Mouse (Mus musculus) spleen, adult 12 weeks (tissue): ENCODE data around the gene Tada2a.

Experiments used
- DNase-seq: peaks from one replicate; pipeline ENCODE4 v3.0.0; 2022; ENCODE audit warnings: low spot score

Gene Tada2a

GRCm38 (mm10) chr11:84113623-84114022 is 15.8 kb downstream of the Tada2a start:
- DNase-seq = no peak

DNA sequence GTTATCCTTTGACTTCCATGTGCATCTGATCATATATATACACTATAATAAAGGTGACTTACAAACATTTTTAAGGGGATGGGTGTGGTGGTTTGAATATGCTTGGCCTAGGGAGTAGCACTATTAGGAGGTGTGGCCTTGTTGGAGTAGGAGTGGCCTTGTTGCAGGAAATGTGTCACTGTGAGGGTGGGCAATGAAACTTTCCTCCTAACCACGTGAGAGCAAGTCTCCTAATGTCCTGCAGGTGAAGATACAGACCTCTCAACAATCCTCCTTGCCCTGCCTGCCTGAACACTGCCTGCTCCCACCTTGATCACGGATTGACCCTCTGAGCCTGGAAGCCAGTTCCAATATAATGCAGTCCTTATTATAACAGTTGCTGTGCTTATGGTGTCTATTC is 22.3 kb downstream of the Tada2a start:
- DNase-seq = no peak

DNA sequence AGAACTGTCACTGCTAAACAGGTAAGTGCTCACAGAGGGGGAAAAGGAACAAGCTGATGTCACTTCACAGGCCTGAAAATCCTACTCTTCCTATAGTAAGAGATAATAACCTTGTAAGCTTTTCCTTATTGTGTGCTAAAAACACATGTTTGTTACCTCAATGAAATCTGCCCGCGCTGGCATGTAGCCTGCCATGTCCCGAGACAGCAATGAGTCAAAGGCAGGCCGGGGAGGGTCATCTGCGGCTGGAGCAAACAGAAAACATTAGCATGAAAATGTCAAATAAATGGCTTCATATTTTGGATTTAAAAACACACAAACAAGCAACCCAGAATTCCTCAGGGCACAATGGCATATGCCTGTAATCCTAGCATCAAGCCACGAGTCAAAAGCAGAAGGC is 25.4 kb downstream of the Tada2a start:
- no peak for DNase-seq

DNA sequence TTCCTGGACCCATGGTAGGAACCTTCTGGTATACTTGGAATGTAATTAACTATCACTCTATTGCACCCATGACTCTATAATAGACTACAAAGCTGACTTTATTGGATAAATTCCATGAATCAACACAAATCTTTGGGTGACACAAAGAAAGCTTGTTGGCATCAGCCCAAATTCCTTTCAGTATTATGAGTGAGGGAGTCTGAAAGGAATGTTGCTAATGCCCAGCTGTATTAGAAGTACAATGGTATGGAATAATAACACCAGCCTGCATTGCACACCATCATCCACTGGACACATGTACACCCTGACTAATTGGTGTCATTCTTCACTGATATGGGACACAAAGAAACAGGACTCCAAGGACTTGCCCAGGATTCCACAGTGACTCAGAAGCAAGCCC is 28.2 kb downstream of the Tada2a start:
- DNase-seq = no peak

GRCm38 (mm10) chr11:84097251-84097998 is 32.0 kb downstream of the Tada2a start:
- DNase-seq = no peak

DNA sequence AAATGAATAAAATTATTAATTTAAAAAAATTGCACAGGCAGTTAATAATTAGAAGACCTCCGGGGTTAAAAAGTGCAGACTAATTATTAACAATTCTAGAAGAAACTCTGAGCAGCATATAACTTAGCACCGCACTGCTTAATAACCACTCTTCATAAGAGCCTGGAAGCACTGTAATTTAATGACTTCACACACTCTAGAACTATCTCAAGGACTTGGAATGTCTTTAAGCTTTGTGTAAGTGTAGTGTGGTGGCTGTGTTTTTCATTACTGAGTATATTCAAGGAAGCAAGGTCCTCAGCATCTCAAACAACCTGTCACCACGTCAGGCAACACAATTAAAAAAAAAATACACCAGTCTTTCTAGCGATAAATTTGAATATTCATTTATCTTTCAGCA is 34.3 kb downstream of the Tada2a start:
- DNase-seq = no peak

GRCm38 (mm10) chr11:84090572-84090971 is 38.8 kb downstream of the Tada2a start:
- DNase-seq = no peak

DNA sequence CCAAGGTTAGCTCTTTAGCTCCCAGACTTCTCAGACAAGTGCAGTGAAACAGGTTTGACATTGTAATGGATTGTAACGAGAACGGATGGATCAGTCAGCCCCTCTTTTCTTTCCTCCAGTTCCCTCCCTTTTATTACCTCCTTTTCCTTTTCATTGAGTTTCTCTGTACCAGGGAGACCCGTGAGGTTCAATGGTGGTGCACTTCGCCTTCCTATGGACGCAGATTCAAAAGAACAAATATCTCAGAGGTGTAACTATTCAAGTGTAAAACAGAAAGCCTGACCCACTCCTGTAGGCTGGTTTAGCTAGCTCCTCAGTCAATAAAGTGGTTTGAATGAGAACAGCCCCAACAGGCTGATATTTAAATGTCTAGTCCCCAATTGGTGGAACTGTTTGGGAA is 47.5 kb downstream of the Tada2a start:
- no peak for DNase-seq

GRCm38 (mm10) chr11:84080327-84080726 is 49.1 kb downstream of the Tada2a start:
- DNase-seq = no peak

DNA sequence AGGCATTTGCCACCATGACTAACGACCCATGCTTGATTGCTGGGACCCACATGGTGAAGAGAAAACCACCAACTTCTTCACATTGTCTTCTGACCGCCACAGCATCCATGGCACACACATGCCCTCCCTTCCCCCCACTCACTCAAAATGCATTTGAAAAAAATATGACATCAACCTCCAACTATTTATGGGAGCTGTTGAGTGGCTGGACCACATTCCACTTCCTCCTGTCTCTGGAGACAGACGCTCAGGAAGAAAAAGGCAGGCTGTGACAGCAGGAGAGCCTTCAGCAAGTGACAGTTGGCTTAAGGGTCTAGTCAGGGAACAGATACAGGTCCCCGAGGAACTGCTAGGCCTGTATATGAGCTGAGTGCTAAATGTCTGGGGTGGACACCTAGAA is 49.5 kb downstream of the Tada2a start:
- DNase-seq = no peak

DNA sequence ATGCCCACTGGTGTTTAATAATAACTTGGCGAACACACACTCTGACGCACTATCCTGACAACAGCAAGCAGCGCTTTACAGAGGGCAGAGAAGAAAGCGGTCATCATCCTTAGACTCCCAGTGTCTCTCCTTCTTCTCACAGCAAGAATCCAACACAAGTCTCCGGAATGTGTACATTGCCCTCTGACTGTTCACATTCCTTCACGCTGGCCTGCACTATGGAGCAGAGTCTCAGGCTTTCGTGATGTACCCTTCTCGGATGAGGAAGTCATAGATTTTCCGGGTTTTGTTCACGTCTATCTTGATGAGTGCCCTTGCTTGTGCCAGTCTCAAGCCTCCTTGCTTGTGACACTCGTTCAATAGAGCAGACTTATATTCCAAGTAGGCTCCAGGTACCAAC is 50.0 kb downstream of the Tada2a start:
- DNase-seq = no peak

DNA sequence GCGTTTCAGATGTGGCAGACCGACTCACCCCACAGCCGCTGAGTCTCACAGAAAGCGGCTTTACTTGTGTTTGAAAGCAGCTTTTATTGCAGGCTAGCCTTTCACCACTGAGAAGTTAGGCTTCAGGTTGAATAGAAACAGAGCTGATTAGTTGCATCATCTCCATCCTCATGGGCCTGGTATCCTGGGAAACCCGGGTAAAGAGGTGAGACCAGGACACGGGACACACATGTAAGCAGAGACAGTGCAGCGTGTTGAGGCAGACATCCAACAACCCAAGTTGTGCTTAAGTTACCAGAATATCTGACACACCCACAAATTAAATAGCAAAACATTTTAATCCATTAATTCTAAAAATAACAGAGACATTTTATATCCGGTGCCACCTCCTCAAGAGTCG is 50.8 kb downstream of the Tada2a start:
- DNase-seq = no peak

- DNase-seq = no peak
Measured at GRCm38 (mm10) chr11:84077008-84077407, 52.4 kb downstream of the Tada2a start.

GRCm38 (mm10) chr11:84073816-84074764 is 55.3 kb downstream of the Tada2a start:
- no peak for DNase-seq

DNA sequence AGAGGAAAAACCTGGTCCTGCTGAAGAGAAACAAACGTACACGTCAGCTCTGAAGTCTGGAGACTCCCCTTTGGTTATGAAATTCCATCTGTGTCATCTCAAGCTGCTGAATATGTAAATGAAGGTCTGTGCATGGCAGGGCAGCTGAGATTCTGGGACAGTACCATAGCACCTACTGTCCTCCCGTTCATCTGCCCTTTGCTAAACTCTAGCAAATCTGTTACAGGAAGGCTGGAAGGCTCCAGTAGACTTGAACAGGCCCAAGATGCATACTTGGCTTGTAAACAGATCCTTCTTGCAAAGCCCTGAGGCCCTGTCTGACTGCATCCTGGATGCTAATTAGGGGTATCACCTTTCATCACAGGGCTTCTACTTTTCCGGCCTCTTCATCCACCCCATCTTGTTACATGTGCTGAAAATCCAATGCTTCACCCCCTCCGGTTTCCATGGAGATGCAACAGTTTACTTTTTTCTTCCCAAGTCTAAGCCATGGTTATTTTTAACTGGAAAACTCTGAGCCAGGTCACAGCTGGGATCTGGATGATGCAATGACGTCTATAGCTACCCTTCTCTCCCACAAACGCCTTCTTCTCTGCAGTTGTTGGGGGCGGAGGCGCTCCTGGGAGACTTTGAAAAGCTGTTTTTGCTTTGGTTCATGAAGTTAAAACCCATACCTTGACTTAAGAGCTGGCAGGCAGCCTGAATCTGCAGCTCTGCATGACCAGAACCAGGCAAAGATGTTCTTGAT is 56.3 kb downstream of the Tada2a start:
- DNase-seq = no peak

GRCm38 (mm10) chr11:84069034-84069370 is 60.4 kb downstream of the Tada2a start, which contains the start of gene Dusp14:
Gene Dusp14 (minus strand): TSS chr11:84069261.
- DNase-seq = no peak

GRCm38 (mm10) chr11:84068191-84069033 is 61.0 kb downstream of the Tada2a start:
- peak; percentile 7 for DNase-seq

DNA sequence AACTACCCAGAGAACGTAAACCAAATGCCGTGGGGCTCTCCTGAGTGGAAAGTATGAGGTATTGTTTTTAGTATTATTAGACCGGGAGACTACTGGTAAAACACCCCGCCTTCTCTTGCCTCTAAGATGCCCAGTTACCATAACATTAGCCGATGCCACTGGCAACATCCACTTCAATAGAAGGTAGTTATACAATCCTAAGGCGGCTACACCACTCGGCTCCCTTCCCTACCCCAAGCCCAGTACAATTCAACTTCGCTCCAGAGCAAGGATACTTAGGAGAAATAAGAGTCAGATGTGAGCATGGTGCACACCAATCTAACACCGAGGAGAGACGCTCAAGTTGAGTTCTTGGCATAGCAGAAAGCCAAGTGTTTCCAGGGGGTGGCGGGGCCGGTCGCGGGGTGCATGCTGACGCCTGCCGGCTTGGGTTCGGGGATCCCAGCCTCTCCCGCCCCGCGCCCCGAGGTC is 61.6 kb downstream of the Tada2a start:
- no peak for DNase-seq

DNA sequence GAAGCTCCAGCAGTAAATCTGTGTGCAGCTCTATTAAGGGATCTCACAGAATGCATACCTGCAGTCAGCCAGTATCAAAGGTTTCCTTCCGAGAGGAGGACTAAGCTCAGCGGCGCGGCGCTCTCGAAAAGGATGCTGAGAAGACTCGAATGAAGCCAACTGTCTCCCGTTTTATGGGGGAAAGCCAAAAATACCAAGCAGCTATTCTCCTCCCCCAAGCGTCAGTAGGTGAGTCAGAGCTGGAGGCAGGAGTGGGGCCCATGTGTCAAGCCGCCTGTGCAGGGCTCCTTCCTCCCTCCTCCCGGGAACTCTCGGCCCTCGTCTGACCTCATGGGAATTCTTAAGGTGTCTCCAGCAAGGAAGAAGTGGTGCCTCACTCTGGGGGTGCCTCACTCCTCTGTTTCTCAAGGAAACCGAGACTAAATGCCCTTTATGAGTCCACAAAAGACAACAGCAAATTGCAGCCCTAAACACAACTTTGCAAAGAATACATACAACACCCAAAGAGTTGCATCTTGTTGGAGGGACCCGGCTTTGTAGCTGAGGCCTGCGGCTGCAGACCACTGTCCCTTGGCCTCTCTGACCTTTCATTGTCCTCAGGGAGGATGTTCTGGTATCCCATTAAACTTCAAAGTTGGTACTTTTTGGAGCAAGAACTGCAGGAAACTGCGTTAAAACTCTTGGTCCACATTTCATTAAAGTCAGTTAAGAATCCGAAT is 62.3 kb downstream of the Tada2a start:
- DNase-seq = no peak

DNA sequence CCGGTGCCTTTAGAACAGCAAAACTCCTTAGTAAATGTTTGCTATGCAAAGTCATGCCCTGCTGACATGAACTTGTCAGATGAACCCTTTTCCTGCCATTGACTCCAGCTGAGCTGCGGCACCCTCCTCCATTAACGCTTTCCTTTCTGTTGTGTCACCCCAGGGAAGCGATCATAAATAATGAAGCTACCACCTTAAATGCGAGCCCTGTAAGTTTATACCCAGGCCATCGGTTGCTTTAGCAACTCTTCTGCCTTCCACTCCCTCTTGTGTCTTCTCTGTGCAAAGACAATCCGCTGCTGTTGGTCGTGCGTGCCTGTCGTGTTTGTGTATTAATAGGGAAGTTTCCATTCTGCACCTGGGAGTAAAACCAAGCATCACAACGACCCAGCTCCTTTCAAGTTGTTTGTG is 63.3 kb downstream of the Tada2a start:
- DNase-seq = no peak
